Mouse (Mus musculus) myocyte (in vitro differentiated cells): ENCODE results near the gene Gpr61.

Experiments used
- CEBPB ChIP-seq: IDR thresholded peaks from 2 replicates; pipeline ENCODE4 v1.6.1; 2011; ENCODE audit warnings: mild to moderate bottlenecking, moderate library complexity; ENCODE audit not compliant: poor library complexity, insufficient read depth, severe bottlenecking
- E2F4 ChIP-seq: IDR thresholded peaks from one replicate; pipeline ENCODE4 v1.6.1; 2011; ENCODE audit warnings: mild to moderate bottlenecking, control low read depth, moderate library complexity; ENCODE audit not compliant: insufficient read depth
- MAX ChIP-seq: IDR thresholded peaks from one replicate; pipeline ENCODE4 v1.6.1; 2011; ENCODE audit warnings: low read depth, mild to moderate bottlenecking, control low read depth
- MYOD1 ChIP-seq, 3 experiments: IDR thresholded peaks; one replicate each; pipeline ENCODE4 v1.6.1; 2011; ENCODE audit warnings: control low read depth in 2 of 3, low read depth in 2 of 3, mild to moderate bottlenecking in 2 of 3, moderate library complexity in 1 of 3; ENCODE audit not compliant: insufficient read length in 2 of 3, control insufficient read depth in 1 of 3
- MYOG ChIP-seq, 3 experiments: IDR thresholded peaks; one replicate each; pipeline ENCODE4 v1.6.1; 2011; ENCODE audit warnings: control low read depth in 2 of 3, low read depth in 2 of 3, mild to moderate bottlenecking in 2 of 3; ENCODE audit not compliant: insufficient read length in 2 of 3, control insufficient read depth in 1 of 3, insufficient read depth in 1 of 3
- POLR2A ChIP-seq: IDR thresholded peaks from one replicate; pipeline ENCODE4 v1.6.1; 2011; ENCODE audit warnings: low read depth, mild to moderate bottlenecking, control low read depth, moderate library complexity; ENCODE audit not compliant: insufficient read length
- USF1 ChIP-seq: IDR thresholded peaks from one replicate; pipeline ENCODE4 v1.6.1; 2011; ENCODE audit warnings: low read depth, mild to moderate bottlenecking, control low read depth, moderate library complexity

DNA sequence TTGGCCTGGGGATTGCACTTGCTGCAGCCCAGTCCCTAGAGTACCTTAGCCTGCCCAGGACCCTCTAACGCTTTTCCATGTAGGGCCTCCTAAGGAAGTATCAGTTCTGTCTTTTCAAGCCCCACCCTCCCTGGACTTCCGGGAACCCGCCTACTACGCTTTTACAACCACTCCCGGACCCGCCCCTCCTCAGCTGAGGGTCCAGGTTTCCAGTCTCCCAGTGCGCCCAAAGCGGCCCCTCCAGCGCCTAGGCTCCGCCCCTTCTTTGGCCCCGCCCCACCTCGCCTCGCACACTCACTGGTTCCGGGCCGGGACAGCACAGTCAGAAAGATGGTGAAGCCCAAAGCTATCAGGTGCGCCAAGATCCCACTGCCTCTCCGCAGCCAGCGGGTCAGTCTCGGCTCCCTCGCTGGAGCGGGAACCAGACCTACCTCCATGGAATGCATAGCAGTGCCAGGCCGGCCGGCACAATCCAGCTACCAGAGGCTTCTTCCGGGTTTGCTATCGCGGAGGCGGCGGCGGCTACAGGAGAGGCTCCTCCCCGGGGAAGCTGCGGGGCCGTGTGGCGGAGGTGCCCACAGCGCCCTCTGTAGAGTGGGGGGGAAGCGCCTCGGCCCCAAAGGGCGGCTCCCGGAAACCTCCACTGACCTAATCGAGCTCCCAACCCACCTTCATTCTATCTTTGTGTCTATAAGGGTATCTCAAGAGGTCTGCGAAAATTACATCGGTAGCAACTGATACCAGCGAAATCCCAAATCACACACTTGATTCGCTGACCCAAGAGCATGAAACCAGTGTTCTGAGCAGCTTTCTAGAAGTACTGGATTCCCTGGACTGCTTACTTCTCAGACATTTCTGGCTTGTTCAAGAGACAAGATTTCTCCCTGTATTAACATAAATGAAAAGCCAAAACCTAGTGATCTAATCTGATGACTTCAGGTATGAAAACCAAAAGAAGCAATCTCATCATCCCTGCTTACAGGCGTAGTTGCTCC is 45.9 kb upstream of the Gpr61 start, which contains the start of gene Cyb561d1:
- peak; percentile 70 for TF ChIP-seq POLR2A
- TF ChIP-seq CEBPB = no peak
- no peak for TF ChIP-seq MYOD1 (IDR thresholded peaks at IDR 0.05; ENCODE audit: control insufficient read depth in 1 of 3, insufficient read length in 2 of 3, low read depth in 2 of 3)
- no peak for TF ChIP-seq E2F4
- TF ChIP-seq MAX = no peak
- TF ChIP-seq USF1 = no peak
- no peak for TF ChIP-seq MYOG (IDR thresholded peaks at IDR 0.05; ENCODE audit: control insufficient read depth in 1 of 3, insufficient read depth in 1 of 3, insufficient read length in 2 of 3, low read depth in 2 of 3)
